Mouse (Mus musculus) midbrain, embryonic 14.5 days (tissue): ENCODE results near the gene Twf2. TPM values are rescaled to one million over a fixed set of nuclear protein-coding genes. Genes with fewer than 3 reads are reported as not detected.
A peak's percentile ranks its signal among the peaks of the same experiment; 100 is the strongest.

Source experiments
- ATAC-seq: fragments of 200-750 bp; cut with Nextera tagmentation; 2 replicates; pipeline ENCODE4 v1.8.0; 2017; ENCODE audit warnings: moderate number of reproducible peaks, moderate library complexity; ENCODE audit not compliant: low FRiP score, low TSS enrichment
- DNase-seq: peaks from one replicate; pipeline ENCODE4 v3.0.0-alpha.2; 2015
- H3K27ac ChIP-seq: fragments of 300-500 bp; sonication (generic); replicated peaks from 2 replicates; pipeline ENCODE4 v1.5.1; 2014; ENCODE audit warnings: mild to moderate bottlenecking, low read depth, low read length, moderate library complexity
- H3K27me3 ChIP-seq: fragments of 300-500 bp; sonication (generic); 2 replicates; pipeline ENCODE4 v1.6.1; 2014; ENCODE audit warnings: low read length, control low read depth, mixed read lengths; ENCODE audit not compliant: control insufficient read depth, insufficient read depth
- H3K36me3 ChIP-seq: fragments of 300-500 bp; sonication (generic); 2 replicates; pipeline ENCODE4 v1.6.1; 2014; ENCODE audit warnings: low read length, control low read depth; ENCODE audit not compliant: control insufficient read depth, insufficient read depth
- H3K4me1 ChIP-seq: fragments of 300-500 bp; sonication (generic); 2 replicates; pipeline ENCODE4 v1.6.1; 2014; ENCODE audit warnings: mild to moderate bottlenecking, antibody characterized with exemption, low read length, control low read depth; ENCODE audit not compliant: control insufficient read depth, insufficient read depth
- H3K4me2 ChIP-seq: fragments of 300-500 bp; sonication (generic); 2 replicates; pipeline ENCODE4 v1.6.1; 2014; ENCODE audit warnings: mild to moderate bottlenecking, low read length, moderate library complexity
- H3K4me3 ChIP-seq: fragments of 300-500 bp; sonication (generic); replicated peaks from 2 replicates; pipeline ENCODE4 v1.5.1; 2014; ENCODE audit warnings: low read depth, low read length
- H3K9ac ChIP-seq: fragments of 300-500 bp; sonication (generic); replicated peaks from 2 replicates; pipeline ENCODE4 v1.6.1; 2014; ENCODE audit warnings: mild to moderate bottlenecking, low read length, moderate library complexity
- H3K9me3 ChIP-seq: fragments of 300-500 bp; sonication (generic); 2 replicates; pipeline ENCODE4 v1.6.1; 2016; ENCODE audit warnings: low read length, control low read depth, mixed read lengths; ENCODE audit not compliant: control insufficient read depth
- WGBS: fragments of 180-500 bp; shearing (Covaris S2); extraction: QIAGEN DNeasy Blood & Tissue Kit; methylation state at CpG from one replicate; pipeline ENCODE4 v1.1.7; 2014; 5-methylcytosine and 5-hydroxymethylcytosine counted together
- polyA plus RNA-seq: library from polyadenylated mRNA; unstranded; fragments of >200 nt; fragmentation: Nextera tagmentation; extraction: Ambion mirVana; gene quantifications from 2 replicates; pipeline ENCODE4 v1.2.1, GENCODE M21; 2014

Twf2 gene
- polyA plus RNA-seq, 1 experiment from 2014 or later: 46.4 TPM

- Histone ChIP-seq H3K27me3 (no peaks in the 10 kb centered on the region), H3K4me2 (peak within 1 kb of the TSS; percentile 73), H3K36me3 (no peaks in the 10 kb centered on the region), H3K9me3 (no peaks in the 10 kb centered on the region), H3K9ac (peak within 1 kb of the TSS; percentile 63), H3K4me3 (peak within 1 kb of the TSS; percentile 47), H3K27ac (no peak within 1 kb of the TSS), H3K4me1 (peaks cover 31% of the 10 kb centered on the region)
- DNase-seq: no peak
- no peak for ATAC-seq
- WGBS: 42% methylated on average over 18 of the region's 18 CpGs
Measured at GRCm38 (mm10) chr9:106199535-106200272, 3.2 kb upstream of the Twf2 start, which contains the start of gene Ppm1m. Ppm1m (minus strand) TSS chr9:106199746.

GRCm38 (mm10) chr9:106201895-106202294 is 1.0 kb upstream of the Twf2 start:
- Histone ChIP-seq H3K4me3 (0 out of 2 replicates have a peak overlapping the region, but pooled peaks have one; percentile 70), H3K4me2 (peak overlapping the region; percentile 74), H3K4me1 (peaks cover 23% of the 10 kb centered on the region), H3K27me3 (no peaks in the 10 kb centered on the region), H3K27ac (no peak overlapping the region), H3K9ac (no peak overlapping the region), H3K36me3 (no peaks in the 10 kb centered on the region), H3K9me3 (no peaks in the 10 kb centered on the region)
- no peak for DNase-seq
- ATAC-seq: no peak
- 86% methylated on average over 3 of the region's 3 CpGs for WGBS

GRCm38 (mm10) chr9:106203990-106204851 is 1.3 kb downstream of the Twf2 start:
- peaks cover 21% of the 10 kb centered on the region for H3K4me1 ChIP-seq
- H3K9me3 ChIP-seq: no peaks in the 10 kb centered on the region
- DNase-seq (no peak), ATAC-seq (no peak)
- H3K36me3 ChIP-seq: 0 out of 2 replicates have a peak, but pooled peaks cover 7% of the 10 kb centered on the region
- H3K4me2 ChIP-seq: peak overlapping the region; percentile 74
- no peaks in the 10 kb centered on the region for H3K27me3 ChIP-seq
- H3K4me3 ChIP-seq: peak overlapping the region; percentile 70
- H3K27ac ChIP-seq: no peak overlapping the region
- 77% methylated on average over 7 of the region's 7 CpGs for WGBS
- peak overlapping the region; percentile 82; the same call in 1 of the 2 replicates for H3K9ac ChIP-seq

GRCm38 (mm10) chr9:106205713-106206290 is 2.9 kb downstream of the Twf2 start:
- Histone ChIP-seq H3K9me3 (no peaks in the 10 kb centered on the region), H3K4me2 (no peak overlapping the region), H3K9ac (no peak overlapping the region), H3K4me1 (peaks cover 19% of the 10 kb centered on the region), H3K4me3 (no peak overlapping the region), H3K36me3 (0 out of 2 replicates have a peak, but pooled peaks cover 7% of the 10 kb centered on the region), H3K27ac (no peak overlapping the region), H3K27me3 (no peaks in the 10 kb centered on the region)
- WGBS: 83% methylated on average over 7 of the region's 7 CpGs
- DNase-seq (no peak), ATAC-seq (no peak)

- no peak overlapping the region for H3K4me2 ChIP-seq
- H3K4me1 ChIP-seq: peaks cover 22% of the 10 kb centered on the region
- WGBS: 87% methylated on average over 2 of the region's 2 CpGs
- H3K4me3 ChIP-seq: no peak overlapping the region
- ATAC-seq (no peak), DNase-seq (no peak)
- no peaks in the 10 kb centered on the region for H3K27me3 ChIP-seq
- H3K9ac ChIP-seq: no peak overlapping the region
- no peak overlapping the region for H3K27ac ChIP-seq
- H3K36me3 ChIP-seq: 0 out of 2 replicates have a peak, but pooled peaks cover 7% of the 10 kb centered on the region
- H3K9me3 ChIP-seq: no peaks in the 10 kb centered on the region
Measured at GRCm38 (mm10) chr9:106206515-106206914, 3.6 kb downstream of the Twf2 start.

- Histone ChIP-seq H3K9me3 (no peaks in the 10 kb centered on the region), H3K4me1 (peaks cover 22% of the 10 kb centered on the region), H3K27ac (no peak overlapping the region), H3K36me3 (peaks cover 17% of the 10 kb centered on the region), H3K4me2 (no peak overlapping the region), H3K4me3 (no peak overlapping the region), H3K9ac (no peak overlapping the region), H3K27me3 (no peaks in the 10 kb centered on the region)
- 81% methylated on average over 5 of the region's 5 CpGs for WGBS
- DNase-seq (no peak), ATAC-seq (no peak)
Measured at GRCm38 (mm10) chr9:106208181-106208580, 5.3 kb downstream of the Twf2 start.

GRCm38 (mm10) chr9:106209954-106210353 is 7.0 kb downstream of the Twf2 start:
- Histone ChIP-seq H3K4me2 (no peak overlapping the region), H3K27ac (no peak overlapping the region), H3K4me3 (no peak overlapping the region), H3K36me3 (peaks cover 34% of the 10 kb centered on the region), H3K27me3 (no peaks in the 10 kb centered on the region), H3K4me1 (peaks cover 6% of the 10 kb centered on the region), H3K9me3 (no peaks in the 10 kb centered on the region), H3K9ac (no peak overlapping the region)
- ATAC-seq (no peak), DNase-seq (no peak)
- WGBS: 98% methylated on average over 4 of the region's 4 CpGs

- peak; percentile 16 for DNase-seq
- peaks cover 6% of the 10 kb centered on the region for H3K4me1 ChIP-seq
- peaks cover 41% of the 10 kb centered on the region for H3K36me3 ChIP-seq
- H3K27me3 ChIP-seq: no peaks in the 10 kb centered on the region
- ATAC-seq: no peak
- no peak overlapping the region for H3K4me3 ChIP-seq
- peak overlapping the region; percentile 49; the same call in 1 of the 2 replicates for H3K9ac ChIP-seq
- WGBS: 31% methylated on average over 9 of the region's 9 CpGs
- peak overlapping the region; percentile 55; the same call in 1 of the 2 replicates for H3K27ac ChIP-seq
- peak overlapping the region; percentile 59 for H3K4me2 ChIP-seq
- H3K9me3 ChIP-seq: no peaks in the 10 kb centered on the region
Measured at GRCm38 (mm10) chr9:106210853-106211609, 8.1 kb downstream of the Twf2 start.
